Mouse (Mus musculus): ENCODE measurements around the gene Pawr.

Pawr gene

GRCm38 (mm10) chr10:108356601-108357187, 24.8 kb downstream of the Pawr start:
- no peak for DNase-seq (ENCODE audit: low spot score)

- no peak for DNase-seq (ENCODE audit: low spot score)
Measured at GRCm38 (mm10) chr10:108359974-108360373, 28.1 kb downstream of the Pawr start.

- no peak for DNase-seq (ENCODE audit: low spot score)
Measured at GRCm38 (mm10) chr10:108360801-108361200, 28.9 kb downstream of the Pawr start.

GRCm38 (mm10) chr10:108361419-108362155, 29.7 kb downstream of the Pawr start:
- no peak for DNase-seq (ENCODE audit: low spot score)

GRCm38 (mm10) chr10:108363932-108364331, 32.0 kb downstream of the Pawr start:
- DNase-seq (ENCODE audit: low spot score): no peak

- no peak for DNase-seq (ENCODE audit: low spot score)
Measured at GRCm38 (mm10) chr10:108364946-108365719, 33.2 kb downstream of the Pawr start.

GRCm38 (mm10) chr10:108366251-108366650, 34.3 kb downstream of the Pawr start:
- no peak for DNase-seq (ENCODE audit: low spot score)

GRCm38 (mm10) chr10:108368358-108368757, 36.4 kb downstream of the Pawr start:
- no peak for DNase-seq (ENCODE audit: low spot score)

- no peak for DNase-seq (ENCODE audit: low spot score)
Measured at GRCm38 (mm10) chr10:108372258-108372657, 40.3 kb downstream of the Pawr start.

GRCm38 (mm10) chr10:108372858-108373257, 40.9 kb downstream of the Pawr start:
- DNase-seq (ENCODE audit: low spot score): no peak

GRCm38 (mm10) chr10:108375796-108376195, 43.9 kb downstream of the Pawr start:
- DNase-seq (ENCODE audit: low spot score): no peak

- no peak for DNase-seq (ENCODE audit: low spot score)
Measured at GRCm38 (mm10) chr10:108376366-108376765, 44.4 kb downstream of the Pawr start.

- DNase-seq (ENCODE audit: low spot score): no peak
Measured at GRCm38 (mm10) chr10:108377369-108377768, 45.4 kb downstream of the Pawr start.

GRCm38 (mm10) chr10:108378062-108378461, 46.1 kb downstream of the Pawr start:
- DNase-seq (ENCODE audit: low spot score): no peak

GRCm38 (mm10) chr10:108378479-108378878, 46.6 kb downstream of the Pawr start:
- DNase-seq (ENCODE audit: low spot score): no peak

- no peak for DNase-seq (ENCODE audit: low spot score)
Measured at GRCm38 (mm10) chr10:108380715-108381114, 48.8 kb downstream of the Pawr start.

GRCm38 (mm10) chr10:108384153-108384769, 52.3 kb downstream of the Pawr start:
- DNase-seq (ENCODE audit: low spot score): no peak

- no peak for DNase-seq (ENCODE audit: low spot score)
Measured at GRCm38 (mm10) chr10:108385480-108385955, 53.6 kb downstream of the Pawr start.

GRCm38 (mm10) chr10:108388410-108388915, 56.5 kb downstream of the Pawr start:
- no peak for DNase-seq (ENCODE audit: low spot score)

GRCm38 (mm10) chr10:108389178-108389926, 57.4 kb downstream of the Pawr start:
- no peak for DNase-seq (ENCODE audit: low spot score)

- DNase-seq (ENCODE audit: low spot score): no peak
Measured at GRCm38 (mm10) chr10:108389927-108390287, 58.0 kb downstream of the Pawr start.
